Mouse (Mus musculus): ENCODE measurements around the gene Tjap1.

Tjap1 gene

GRCm38 (mm10) chr17:46283140-46283539 is 314 bp upstream of the Tjap1 start:
- DNase-seq (ENCODE audit: low spot score) = no peak

GRCm38 (mm10) chr17:46278011-46278765 is 4.6 kb downstream of the Tjap1 start:
- DNase-seq (ENCODE audit: low spot score) = no peak

GRCm38 (mm10) chr17:46277586-46277985 is 5.2 kb downstream of the Tjap1 start:
- no peak for DNase-seq (ENCODE audit: low spot score)

- no peak for DNase-seq (ENCODE audit: low spot score)
Observed at GRCm38 (mm10) chr17:46275506-46275905, 7.3 kb downstream of the Tjap1 start.

- DNase-seq (ENCODE audit: low spot score) = no peak
Observed at GRCm38 (mm10) chr17:46275034-46275433, 7.8 kb downstream of the Tjap1 start.

GRCm38 (mm10) chr17:46274465-46274864 is 8.4 kb downstream of the Tjap1 start:
- DNase-seq (ENCODE audit: low spot score) = no peak

GRCm38 (mm10) chr17:46273803-46274236 is 9.0 kb downstream of the Tjap1 start:
- no peak for DNase-seq (ENCODE audit: low spot score)

GRCm38 (mm10) chr17:46272675-46273074 is 10.2 kb downstream of the Tjap1 start:
- no peak for DNase-seq (ENCODE audit: low spot score)

GRCm38 (mm10) chr17:46272058-46272457 is 10.8 kb downstream of the Tjap1 start:
- DNase-seq (ENCODE audit: low spot score) = no peak

- no peak for DNase-seq (ENCODE audit: low spot score)
Observed at GRCm38 (mm10) chr17:46269771-46270534, 12.9 kb downstream of the Tjap1 start.

- no peak for DNase-seq (ENCODE audit: low spot score)
Observed at GRCm38 (mm10) chr17:46268026-46268720, 14.7 kb downstream of the Tjap1 start.

- no peak for DNase-seq (ENCODE audit: low spot score)
Observed at GRCm38 (mm10) chr17:46267511-46267910, 15.3 kb downstream of the Tjap1 start.

GRCm38 (mm10) chr17:46266986-46267385 is 15.8 kb downstream of the Tjap1 start:
- DNase-seq (ENCODE audit: low spot score) = no peak

GRCm38 (mm10) chr17:46265918-46266618 is 16.8 kb downstream of the Tjap1 start:
- DNase-seq (ENCODE audit: low spot score) = peak; percentile 69

GRCm38 (mm10) chr17:46265502-46265901 is 17.3 kb downstream of the Tjap1 start:
- no peak for DNase-seq (ENCODE audit: low spot score)

GRCm38 (mm10) chr17:46262201-46262694 is 20.6 kb downstream of the Tjap1 start:
- no peak for DNase-seq (ENCODE audit: low spot score)

- DNase-seq (ENCODE audit: low spot score) = no peak
Observed at GRCm38 (mm10) chr17:46259675-46260074, 23.2 kb downstream of the Tjap1 start.

GRCm38 (mm10) chr17:46258279-46259053 is 24.4 kb downstream of the Tjap1 start:
- no peak for DNase-seq (ENCODE audit: low spot score)

GRCm38 (mm10) chr17:46255147-46255546 is 27.7 kb downstream of the Tjap1 start:
- no peak for DNase-seq (ENCODE audit: low spot score)

- no peak for DNase-seq (ENCODE audit: low spot score)
Observed at GRCm38 (mm10) chr17:46254106-46254505, 28.7 kb downstream of the Tjap1 start.

- DNase-seq (ENCODE audit: low spot score) = peak; percentile 79
Observed at GRCm38 (mm10) chr17:46253452-46254084, 29.3 kb downstream of the Tjap1 start, which contains the start of gene Lrrc73. TSS of gene Lrrc73 (plus strand) at chr17:46253531.

Measured in layer of hippocampus, adult 9-10 months (tissue).